In the genomic region with DNA sequence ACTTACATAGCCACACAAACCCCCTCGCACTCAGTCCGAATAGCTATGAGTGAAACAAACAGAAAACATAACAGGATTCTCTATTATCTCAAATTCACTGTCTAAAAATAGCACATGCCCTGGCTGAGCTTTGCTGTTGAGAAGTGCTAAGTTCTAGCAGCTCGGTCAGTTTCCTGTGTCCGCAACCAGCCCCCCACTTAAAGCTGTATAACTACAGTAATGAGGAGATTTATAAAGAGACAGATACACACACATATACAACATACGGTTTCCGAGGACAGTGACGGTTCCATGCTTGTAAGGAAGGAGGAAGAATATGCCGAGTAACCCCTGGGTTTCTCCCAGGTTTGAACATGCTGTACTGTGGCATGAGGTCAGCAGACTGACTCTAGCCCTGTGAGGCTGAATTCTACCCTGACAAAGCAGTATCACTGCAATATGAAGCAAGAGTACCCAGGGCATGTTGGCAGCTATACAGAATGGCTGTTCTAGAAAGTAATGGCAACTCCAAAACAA, we compare ENCODE assay signal across 10 mouse cellular contexts.
A peak's percentile ranks its signal among the peaks of the same experiment; 100 is the strongest.
DNase-seq lines count a peak whose midpoint lies in the region; ATAC-seq lines count a peak whose summit lies in the region.
"Had no signal": no experiment of that assay in that cellular context is flagged by ENCODE, and none has a peak within 500 bp of the region (broad histone marks: within the 10 kb centered on the region; RNA-seq: fewer than 3 reads in every experiment).

No protein-coding gene starts in this region.

- H3K9me3 ChIP-seq in hindbrain, embryonic 10.5 days: no peaks in the 10 kb centered on the region
- no peaks in the 10 kb centered on the region for H3K9me3 ChIP-seq in hindbrain, embryonic 12.5 days (replicated peaks)
- H3K9me3 ChIP-seq: G1E; limb, embryonic 13.5 days had no signal

- H3K27me3 ChIP-seq in hindbrain, embryonic 10.5 days (ENCODE audit: insufficient read depth, poor library complexity, severe bottlenecking): no peaks in the 10 kb centered on the region
- H3K27me3 ChIP-seq in hindbrain, embryonic 12.5 days: no peaks in the 10 kb centered on the region
- H3K27me3 ChIP-seq: limb, embryonic 13.5 days had no signal

- H3K27ac ChIP-seq in hindbrain, embryonic 10.5 days: peak overlapping the region; percentile 73
- no peak overlapping the region for H3K27ac ChIP-seq in hindbrain, embryonic 12.5 days
- H3K27ac ChIP-seq: limb, embryonic 13.5 days had no signal

- WGBS in hindbrain, embryonic 10.5 days: 81% methylated on average over 8 of the region's 8 CpGs
- WGBS in hindbrain, embryonic 12.5 days: 66% methylated on average over 8 of the region's 8 CpGs

- no peak overlapping the region for H3K9ac ChIP-seq in hindbrain, embryonic 12.5 days
- H3K9ac ChIP-seq: limb, embryonic 13.5 days had no signal

- no peak overlapping the region for H3K4me3 ChIP-seq in hindbrain, embryonic 10.5 days
- no peak overlapping the region for H3K4me3 ChIP-seq in hindbrain, embryonic 12.5 days
- H3K4me3 ChIP-seq: limb, embryonic 13.5 days had no signal

- no peak overlapping the region for H3K4me2 ChIP-seq in hindbrain, embryonic 12.5 days (replicated peaks)
- H3K4me2 ChIP-seq: limb, embryonic 13.5 days had no signal

- intact Hi-C loops in heart, postnatal 10 days (cut with DNase I): loop anchor here (5.0 kb wide), 1 partner anchor 34 kb away; no protein-coding TSS in a partner anchor

- ATAC-seq in hindbrain, embryonic 12.5 days (ENCODE audit: low FRiP score): no peak
- ATAC-seq in common myeloid progenitor, adult 5-6 weeks (replicated peaks; ENCODE audit: low read depth, poor library complexity, severe bottlenecking): peak; percentile 72
- ATAC-seq in neutrophil, adult 5-6 weeks (ENCODE audit: extremely low read depth, insufficient number of reproducible peaks, low FRiP score, poor library complexity, severe bottlenecking): 0 out of 2 replicates have a peak, but pooled peaks have one; percentile 33

- no peak for DNase-seq in hindbrain, embryonic 10.5 days (ENCODE audit: low spot score)
- peak; percentile 78 to 80 for DNase-seq in heart, postnatal 10 days
- DNase-seq in lung, adult 18-20 months: peak; percentile 34 to 46
- no peak for DNase-seq in frontal cortex, postnatal 36 days (ENCODE audit: low spot score in 2 of 2)
- no peak for DNase-seq in right cerebral cortex, postnatal 10 days (ENCODE audit: low spot score in 2 of 2)

- no peaks in the 10 kb centered on the region for H3K36me3 ChIP-seq in hindbrain, embryonic 10.5 days
- H3K36me3 ChIP-seq in hindbrain, embryonic 12.5 days: no peaks in the 10 kb centered on the region
- H3K36me3 ChIP-seq: G1E; limb, embryonic 13.5 days had no signal

- H3K4me1 ChIP-seq in hindbrain, embryonic 10.5 days (replicated peaks): peaks cover 14% of the 10 kb centered on the region
- peaks cover 10% of the 10 kb centered on the region for H3K4me1 ChIP-seq in hindbrain, embryonic 12.5 days
- H3K4me1 ChIP-seq: limb, embryonic 13.5 days had no signal

Comparison
In these comparisons a context has a peak if more than half of its experiments do, and no peak if none do; other contexts are left out.
1. DNase-seq: peak in heart, postnatal 10 days (2 of 2) and lung, adult 18-20 months (2 of 2); none in hindbrain, embryonic 10.5 days (single experiment), frontal cortex, postnatal 36 days (0 of 2) and right cerebral cortex, postnatal 10 days (0 of 2).